Mouse (Mus musculus): ENCODE results near the gene Cobl. TPM values are rescaled to one million over a fixed set of nuclear protein-coding genes. Genes with fewer than 3 reads are reported as not detected.

Gene Cobl
- polyA plus RNA-seq, 1 experiment = 9.5 TPM

GRCm38 (mm10) chr11:12376628-12377027 lies 88.1 kb downstream of the Cobl start:
- no peak overlapping the region for H3K27ac ChIP-seq (ENCODE audit: insufficient read depth, low read length)
- H3K4me3 ChIP-seq (replicated peaks; ENCODE audit: insufficient read depth, low read depth, low read length) = no peak overlapping the region
- TF ChIP-seq POLR2A (IDR thresholded peaks at IDR 0.05; ENCODE audit: borderline replicate concordance, insufficient read depth, low read length) (no peak), CTCF (IDR thresholded peaks at IDR 0.05; ENCODE audit: borderline replicate concordance, insufficient read depth, low read depth, low read length) (no peak)
- WGBS = 45% methylated on average over 3 of the region's 3 CpGs
- no peaks in the 10 kb centered on the region; the same call in 1 of the 2 replicates for H3K27me3 ChIP-seq (ENCODE audit: control insufficient read depth, insufficient read depth, low read length)
- no peaks in the 10 kb centered on the region for H3K4me1 ChIP-seq (ENCODE audit: control insufficient read depth, insufficient read depth, low read length)
- DNase-seq = no peak

- peak; percentile 66 for TF ChIP-seq CTCF (IDR thresholded peaks at IDR 0.05; ENCODE audit: borderline replicate concordance, insufficient read depth, low read depth, low read length)
- no peak for TF ChIP-seq POLR2A (IDR thresholded peaks at IDR 0.05; ENCODE audit: borderline replicate concordance, insufficient read depth, low read length)
- Histone ChIP-seq H3K27me3 (ENCODE audit: control insufficient read depth, insufficient read depth, low read length) (no peaks in the 10 kb centered on the region; the same call in 1 of the 2 replicates), H3K27ac (ENCODE audit: insufficient read depth, low read length) (no peak overlapping the region), H3K4me3 (replicated peaks; ENCODE audit: insufficient read depth, low read depth, low read length) (no peak overlapping the region), H3K4me1 (ENCODE audit: control insufficient read depth, insufficient read depth, low read length) (no peaks in the 10 kb centered on the region)
- peak; percentile 39 to 60 for DNase-seq
- 26% methylated on average over 12 of the region's 12 CpGs for WGBS
These were observed 91.4 kb downstream of the Cobl start for GRCm38 (mm10) chr11:12373106-12374098.

GRCm38 (mm10) chr11:12370957-12371356 lies 93.8 kb downstream of the Cobl start:
- Histone ChIP-seq H3K4me1 (ENCODE audit: control insufficient read depth, insufficient read depth, low read length) (no peaks in the 10 kb centered on the region), H3K27me3 (ENCODE audit: control insufficient read depth, insufficient read depth, low read length) (no peaks in the 10 kb centered on the region; the same call in 1 of the 2 replicates), H3K27ac (ENCODE audit: insufficient read depth, low read length) (no peak overlapping the region), H3K4me3 (replicated peaks; ENCODE audit: insufficient read depth, low read depth, low read length) (no peak overlapping the region)
- no peak for TF ChIP-seq POLR2A (IDR thresholded peaks at IDR 0.05; ENCODE audit: borderline replicate concordance, insufficient read depth, low read length)
- no peak for DNase-seq

GRCm38 (mm10) chr11:12367426-12368178 lies 97.2 kb downstream of the Cobl start:
- DNase-seq = no peak
- H3K27me3 ChIP-seq (ENCODE audit: control insufficient read depth, insufficient read depth, low read length) = no peaks in the 10 kb centered on the region; the same call in 1 of the 2 replicates
- H3K4me1 ChIP-seq (ENCODE audit: control insufficient read depth, insufficient read depth, low read length) = no peaks in the 10 kb centered on the region
- H3K4me3 ChIP-seq (replicated peaks; ENCODE audit: insufficient read depth, low read depth, low read length) = no peak overlapping the region
- no peak for TF ChIP-seq POLR2A (IDR thresholded peaks at IDR 0.05; ENCODE audit: borderline replicate concordance, insufficient read depth, low read length)
- no peak for TF ChIP-seq CTCF (IDR thresholded peaks at IDR 0.05; ENCODE audit: borderline replicate concordance, insufficient read depth, low read depth, low read length)
- H3K27ac ChIP-seq (ENCODE audit: insufficient read depth, low read length) = no peak overlapping the region
- 46% methylated on average over 5 of the region's 5 CpGs for WGBS

GRCm38 (mm10) chr11:12359336-12360000 lies 105.3 kb downstream of the Cobl start:
- H3K4me3 ChIP-seq (replicated peaks; ENCODE audit: insufficient read depth, low read depth, low read length) = no peak overlapping the region
- TF ChIP-seq POLR2A (IDR thresholded peaks at IDR 0.05; ENCODE audit: borderline replicate concordance, insufficient read depth, low read length) (no peak), CTCF (IDR thresholded peaks at IDR 0.05; ENCODE audit: borderline replicate concordance, insufficient read depth, low read depth, low read length) (peak; percentile 51)
- H3K4me1 ChIP-seq (ENCODE audit: control insufficient read depth, insufficient read depth, low read length) = no peaks in the 10 kb centered on the region
- peak; percentile 8 to 11 for DNase-seq
- H3K27ac ChIP-seq (ENCODE audit: insufficient read depth, low read length) = no peak overlapping the region
- 13% methylated on average over 2 of the region's 2 CpGs for WGBS
- H3K27me3 ChIP-seq (ENCODE audit: control insufficient read depth, insufficient read depth, low read length) = no peaks in the 10 kb centered on the region

GRCm38 (mm10) chr11:12358602-12359001 lies 106.2 kb downstream of the Cobl start:
- DNase-seq = no peak
- Histone ChIP-seq H3K4me1 (ENCODE audit: control insufficient read depth, insufficient read depth, low read length) (no peaks in the 10 kb centered on the region), H3K27me3 (ENCODE audit: control insufficient read depth, insufficient read depth, low read length) (no peaks in the 10 kb centered on the region), H3K4me3 (replicated peaks; ENCODE audit: insufficient read depth, low read depth, low read length) (no peak overlapping the region), H3K27ac (ENCODE audit: insufficient read depth, low read length) (no peak overlapping the region)
- WGBS = 53% methylated on average over 4 of the region's 4 CpGs
- TF ChIP-seq CTCF (IDR thresholded peaks at IDR 0.05; ENCODE audit: borderline replicate concordance, insufficient read depth, low read depth, low read length) (no peak), POLR2A (IDR thresholded peaks at IDR 0.05; ENCODE audit: borderline replicate concordance, insufficient read depth, low read length) (no peak)

- no peak overlapping the region for H3K4me3 ChIP-seq (replicated peaks; ENCODE audit: insufficient read depth, low read depth, low read length)
- WGBS = 65% methylated on average over 3 of the region's 3 CpGs
- no peak overlapping the region for H3K27ac ChIP-seq (ENCODE audit: insufficient read depth, low read length)
- TF ChIP-seq POLR2A (IDR thresholded peaks at IDR 0.05; ENCODE audit: borderline replicate concordance, insufficient read depth, low read length) = no peak
- TF ChIP-seq CTCF (IDR thresholded peaks at IDR 0.05; ENCODE audit: borderline replicate concordance, insufficient read depth, low read depth, low read length) = no peak
- H3K27me3 ChIP-seq (ENCODE audit: control insufficient read depth, insufficient read depth, low read length) = no peaks in the 10 kb centered on the region
- no peaks in the 10 kb centered on the region for H3K4me1 ChIP-seq (ENCODE audit: control insufficient read depth, insufficient read depth, low read length)
- DNase-seq = no peak
These were observed 109.1 kb downstream of the Cobl start for GRCm38 (mm10) chr11:12355681-12356080.

Data from cerebellum, adult 2 months (tissue).